Mouse (Mus musculus) embryonic facial prominence, embryonic 15.5 days (tissue): ENCODE measurements around the gene Dpy19l1. TPM values are rescaled to one million over a fixed set of nuclear protein-coding genes. Genes with fewer than 3 reads are reported as not detected.

Experiments used
- ATAC-seq: fragments of 200-750 bp; cut with Nextera tagmentation; 2 replicates; pipeline ENCODE4 v1.8.0; 2017; ENCODE audit warnings: low read depth, moderate TSS enrichment; ENCODE audit not compliant: insufficient number of reproducible peaks, low FRiP score, low TSS enrichment
- H3K27ac ChIP-seq: fragments of 300-500 bp; sonication (generic); replicated peaks from 2 replicates; pipeline ENCODE4 v1.5.1; 2015; ENCODE audit warnings: mild to moderate bottlenecking, inconsistent platforms
- H3K27me3 ChIP-seq: fragments of 300-500 bp; sonication (generic); 2 replicates; pipeline ENCODE4 v1.6.1; 2015; ENCODE audit warnings: inconsistent platforms
- H3K36me3 ChIP-seq: fragments of 300-500 bp; sonication (generic); 2 replicates; pipeline ENCODE4 v1.6.1; 2015; ENCODE audit warnings: mild to moderate bottlenecking, inconsistent platforms
- H3K4me1 ChIP-seq: fragments of 300-500 bp; sonication (generic); 2 replicates; pipeline ENCODE4 v1.6.1; 2015; ENCODE audit warnings: inconsistent platforms
- H3K4me2 ChIP-seq: fragments of 300-500 bp; sonication (generic); replicated peaks from 2 replicates; pipeline ENCODE4 v1.6.1; 2015; ENCODE audit warnings: mild to moderate bottlenecking, inconsistent platforms
- H3K4me3 ChIP-seq: fragments of 300-500 bp; sonication (generic); replicated peaks from 2 replicates; pipeline ENCODE4 v1.5.1; 2015; ENCODE audit warnings: mild to moderate bottlenecking, inconsistent platforms
- H3K9ac ChIP-seq: fragments of 300-500 bp; sonication (generic); 2 replicates; pipeline ENCODE4 v1.6.1; 2015; ENCODE audit warnings: inconsistent platforms
- H3K9me3 ChIP-seq: fragments of 300-500 bp; sonication (generic); replicated peaks from 2 replicates; pipeline ENCODE4 v1.6.1; 2016; ENCODE audit warnings: inconsistent platforms
- WGBS: fragments of 180-500 bp; shearing (Covaris S2); methylation state at CpG from one replicate; pipeline ENCODE4 v1.1.7; 2015; 5-methylcytosine and 5-hydroxymethylcytosine counted together
- polyA plus RNA-seq: library from polyadenylated mRNA; unstranded; fragments of >200 nt; fragmentation: Nextera tagmentation; extraction: Ambion mirVana; gene quantifications from 2 replicates; pipeline ENCODE4 v1.2.1, GENCODE M21; 2015

The Dpy19l1 gene
- polyA plus RNA-seq, 1 experiment from 2014 or later = 11.6 TPM

DNA sequence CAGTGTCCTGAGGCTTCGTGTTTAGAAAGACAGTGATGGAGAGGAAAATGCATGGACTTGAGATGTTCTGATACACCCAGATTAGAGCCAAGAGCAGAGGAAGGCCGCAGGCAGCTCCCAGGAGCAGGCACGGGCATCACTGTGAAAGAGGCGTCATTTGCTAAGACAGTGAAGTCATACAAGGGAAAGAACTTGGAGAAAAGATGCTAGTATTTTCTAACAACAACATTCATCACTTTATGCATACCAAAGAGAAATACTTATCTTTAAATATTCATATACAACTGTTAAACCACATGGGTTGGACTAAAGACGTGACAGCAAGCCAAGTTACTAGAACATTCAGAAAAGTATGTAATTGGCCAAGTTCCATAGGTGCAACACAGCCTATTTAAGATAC lies 35.8 kb downstream of the Dpy19l1 start:
- Histone ChIP-seq H3K4me1 (no peaks in the 10 kb centered on the region), H3K27me3 (no peaks in the 10 kb centered on the region), H3K27ac (no peak overlapping the region), H3K36me3 (no peaks in the 10 kb centered on the region), H3K9me3 (no peaks in the 10 kb centered on the region), H3K4me3 (no peak overlapping the region), H3K4me2 (no peak overlapping the region), H3K9ac (no peak overlapping the region)
- ATAC-seq = no peak
- 83% methylated on average over 5 of the region's 5 CpGs for WGBS

DNA sequence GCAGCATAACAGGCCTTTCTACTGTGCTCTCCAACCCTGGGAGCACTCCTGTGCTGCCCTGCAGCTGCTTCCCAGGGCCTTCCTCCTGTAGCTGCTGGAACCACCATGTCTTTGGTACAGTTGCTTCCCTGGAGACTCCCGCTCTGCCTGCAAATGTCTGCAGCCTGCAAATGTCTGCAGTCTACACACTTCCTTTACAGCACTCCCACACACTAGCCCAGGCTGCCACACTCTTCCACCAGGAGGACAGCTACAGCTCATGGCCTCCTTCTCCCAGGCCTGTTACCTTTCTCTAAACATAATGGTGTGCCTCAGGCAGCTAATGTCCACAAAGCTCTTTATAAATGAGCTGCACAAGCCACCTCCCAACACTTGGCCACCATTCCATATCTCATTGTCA lies 36.3 kb downstream of the Dpy19l1 start:
- Histone ChIP-seq H3K4me1 (no peaks in the 10 kb centered on the region), H3K9me3 (no peaks in the 10 kb centered on the region), H3K27me3 (no peaks in the 10 kb centered on the region), H3K4me3 (no peak overlapping the region), H3K9ac (no peak overlapping the region), H3K36me3 (no peaks in the 10 kb centered on the region), H3K27ac (no peak overlapping the region), H3K4me2 (no peak overlapping the region)
- 96% methylated on average over 1 of the region's 1 CpGs for WGBS
- ATAC-seq = no peak

DNA sequence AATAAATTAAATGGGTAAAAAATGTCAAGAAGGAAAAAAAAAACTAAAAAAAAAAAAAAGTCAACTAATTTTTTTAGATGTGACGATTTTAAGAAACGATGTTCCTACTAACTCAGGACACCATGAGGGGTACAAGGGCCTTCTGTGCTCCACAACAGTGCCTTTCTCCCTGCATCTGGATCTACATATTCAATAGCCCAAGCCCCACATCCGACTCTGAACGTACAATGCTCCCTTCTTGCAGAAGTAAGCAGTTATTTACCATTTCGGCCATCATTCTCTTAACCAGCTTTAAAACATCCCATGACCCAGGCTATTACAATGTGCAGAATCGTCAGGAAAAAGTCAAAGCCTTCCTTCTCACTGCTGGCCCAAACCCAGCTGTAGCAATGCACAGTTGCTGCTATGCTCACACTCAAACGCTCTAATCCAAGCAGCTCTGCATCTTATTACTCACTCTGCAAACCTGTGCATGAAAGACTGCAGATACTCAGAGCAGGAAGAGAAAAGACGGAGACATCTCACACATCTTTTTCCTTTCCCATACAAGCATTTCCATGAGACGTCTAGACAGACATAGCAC lies 41.5 kb downstream of the Dpy19l1 start:
- H3K27me3 ChIP-seq = no peaks in the 10 kb centered on the region
- no peak overlapping the region for H3K9ac ChIP-seq
- WGBS = 82% methylated on average over 9 of the region's 9 CpGs
- no peak overlapping the region for H3K4me3 ChIP-seq
- no peaks in the 10 kb centered on the region for H3K4me1 ChIP-seq
- H3K27ac ChIP-seq = no peak overlapping the region
- no peak overlapping the region for H3K4me2 ChIP-seq
- no peaks in the 10 kb centered on the region for H3K9me3 ChIP-seq
- no peak for ATAC-seq
- H3K36me3 ChIP-seq = no peaks in the 10 kb centered on the region

DNA sequence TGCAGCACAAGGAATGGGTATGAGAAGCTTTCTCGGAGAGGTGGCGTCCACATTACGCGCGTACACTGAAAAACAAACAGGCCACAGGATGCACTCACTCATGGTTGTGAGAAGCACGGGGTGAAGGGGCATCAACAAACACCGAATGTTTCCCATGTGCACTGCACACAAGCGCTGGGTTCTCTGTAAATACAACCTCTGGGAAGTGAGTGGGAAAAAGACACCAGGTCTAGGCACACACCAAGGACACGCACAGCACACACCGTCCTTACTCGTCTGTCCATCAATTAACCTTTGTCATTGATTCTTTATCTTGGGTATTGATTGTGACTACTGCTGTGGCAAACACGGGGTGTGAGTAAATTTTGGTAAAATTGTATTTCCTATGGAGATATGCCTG lies 49.1 kb downstream of the Dpy19l1 start:
- no peak for ATAC-seq

DNA sequence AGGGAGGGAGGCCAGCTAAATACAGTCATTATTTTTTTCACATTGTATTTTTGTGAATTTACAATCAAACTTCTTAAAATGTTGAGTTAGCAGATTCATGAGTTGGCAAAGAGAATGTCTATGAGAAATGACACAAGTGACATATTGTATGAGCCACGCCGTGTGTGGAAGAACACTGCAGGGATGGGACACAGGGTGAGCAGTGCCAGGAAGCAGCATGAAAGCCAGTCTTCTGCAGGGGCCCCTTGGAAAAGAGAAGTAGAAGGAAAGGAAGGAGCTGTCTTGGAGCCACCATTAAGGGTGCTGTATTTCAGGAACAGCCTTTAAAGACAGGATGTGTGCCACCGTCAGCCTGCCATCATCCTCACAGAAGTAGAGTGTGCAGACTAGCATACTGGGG lies 52.0 kb downstream of the Dpy19l1 start:
- Histone ChIP-seq H3K4me3 (no peak overlapping the region), H3K36me3 (no peaks in the 10 kb centered on the region), H3K4me2 (no peak overlapping the region), H3K27me3 (no peaks in the 10 kb centered on the region), H3K4me1 (no peaks in the 10 kb centered on the region), H3K27ac (no peak overlapping the region), H3K9ac (no peak overlapping the region), H3K9me3 (no peaks in the 10 kb centered on the region)
- 80% methylated on average over 3 of the region's 3 CpGs for WGBS
- ATAC-seq = no peak

More for the DNA sequence above, 49.1 kb downstream of the Dpy19l1 start:
- H3K4me1 ChIP-seq = no peaks in the 10 kb centered on the region
- H3K4me3 ChIP-seq = no peak overlapping the region
- WGBS = 90% methylated on average over 12 of the region's 12 CpGs
- H3K4me2 ChIP-seq = no peak overlapping the region
- H3K36me3 ChIP-seq = no peaks in the 10 kb centered on the region
- no peaks in the 10 kb centered on the region for H3K9me3 ChIP-seq
- H3K27me3 ChIP-seq = no peaks in the 10 kb centered on the region
- H3K9ac ChIP-seq = no peak overlapping the region
- no peak overlapping the region for H3K27ac ChIP-seq

DNA sequence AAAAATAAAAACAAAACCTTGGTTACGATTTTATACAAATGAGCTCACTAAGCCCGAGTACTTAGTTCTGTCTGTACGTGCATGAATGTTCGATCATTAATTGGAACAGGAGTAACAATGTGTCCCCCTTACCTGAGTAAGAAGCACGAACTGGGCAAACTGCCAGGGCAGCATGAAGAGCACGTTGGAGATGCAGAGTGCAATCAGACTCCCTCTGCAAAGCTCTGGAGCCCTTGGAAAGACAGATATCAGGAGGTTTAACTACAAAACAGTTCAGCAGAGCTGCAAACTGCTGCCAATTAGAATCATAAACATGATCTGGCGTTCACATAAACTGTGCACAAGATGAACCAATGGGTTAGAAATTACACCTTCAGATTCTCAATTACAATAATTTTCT lies 52.4 kb downstream of the Dpy19l1 start:
- H3K27ac ChIP-seq = no peak overlapping the region
- ATAC-seq = no peak
- no peaks in the 10 kb centered on the region for H3K4me1 ChIP-seq
- H3K9me3 ChIP-seq = no peaks in the 10 kb centered on the region
- no peak overlapping the region for H3K4me2 ChIP-seq
- H3K27me3 ChIP-seq = no peaks in the 10 kb centered on the region
- no peak overlapping the region for H3K9ac ChIP-seq
- no peaks in the 10 kb centered on the region for H3K36me3 ChIP-seq
- 59% methylated on average over 7 of the region's 7 CpGs for WGBS
- H3K4me3 ChIP-seq = no peak overlapping the region

DNA sequence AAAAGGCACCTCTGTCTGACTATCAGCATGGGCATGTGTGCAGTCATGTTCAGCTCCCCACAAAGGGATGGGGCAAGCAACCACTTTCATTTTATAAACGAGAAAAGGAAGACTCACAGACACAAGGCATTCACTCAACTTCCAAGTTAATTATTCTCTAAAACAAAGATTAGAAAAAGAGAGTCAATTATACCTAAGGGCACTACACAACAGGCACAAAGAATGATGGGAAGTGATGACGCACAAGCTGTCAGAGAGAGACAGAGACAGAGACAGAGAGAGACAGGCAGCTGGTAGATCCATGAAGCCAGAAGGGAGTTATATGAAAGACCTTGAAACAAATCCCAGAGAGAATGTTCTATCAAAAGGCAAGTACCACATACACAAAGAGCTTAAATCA lies 68.0 kb downstream of the Dpy19l1 start:
- ATAC-seq = no peak

DNA sequence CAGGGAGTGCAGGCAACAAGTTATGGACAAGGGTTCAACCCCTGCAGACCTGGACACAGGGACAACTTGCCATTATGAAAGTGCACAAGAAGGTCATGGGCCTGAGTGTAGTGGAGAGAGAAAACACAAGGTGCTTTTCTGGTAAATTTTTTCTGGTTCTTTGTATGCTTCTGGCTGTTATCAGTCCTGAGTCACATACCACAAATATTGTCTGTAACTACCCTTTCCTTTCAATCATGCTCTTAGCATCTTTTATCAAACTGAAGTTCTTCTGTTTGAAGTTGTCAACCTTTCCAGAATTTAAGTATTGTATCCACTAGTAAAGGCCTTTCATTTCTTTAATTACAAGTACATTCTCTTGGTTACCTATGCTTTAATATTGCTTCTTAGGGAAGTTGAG lies 73.2 kb downstream of the Dpy19l1 start:
- no peak overlapping the region for H3K4me3 ChIP-seq
- no peak overlapping the region for H3K4me2 ChIP-seq
- H3K27me3 ChIP-seq = no peaks in the 10 kb centered on the region
- ATAC-seq = no peak
- no peak overlapping the region for H3K27ac ChIP-seq
- H3K9me3 ChIP-seq = no peaks in the 10 kb centered on the region
- H3K4me1 ChIP-seq = no peaks in the 10 kb centered on the region
- no peak overlapping the region for H3K9ac ChIP-seq
- peaks cover 3% of the 10 kb centered on the region for H3K36me3 ChIP-seq

More for the DNA sequence above, 68.0 kb downstream of the Dpy19l1 start:
- Histone ChIP-seq H3K27me3 (no peaks in the 10 kb centered on the region), H3K9me3 (no peaks in the 10 kb centered on the region), H3K9ac (no peak overlapping the region), H3K4me2 (no peak overlapping the region), H3K36me3 (peaks cover 3% of the 10 kb centered on the region), H3K4me1 (no peaks in the 10 kb centered on the region), H3K27ac (no peak overlapping the region), H3K4me3 (no peak overlapping the region)
- 77% methylated on average over 2 of the region's 2 CpGs for WGBS

DNA sequence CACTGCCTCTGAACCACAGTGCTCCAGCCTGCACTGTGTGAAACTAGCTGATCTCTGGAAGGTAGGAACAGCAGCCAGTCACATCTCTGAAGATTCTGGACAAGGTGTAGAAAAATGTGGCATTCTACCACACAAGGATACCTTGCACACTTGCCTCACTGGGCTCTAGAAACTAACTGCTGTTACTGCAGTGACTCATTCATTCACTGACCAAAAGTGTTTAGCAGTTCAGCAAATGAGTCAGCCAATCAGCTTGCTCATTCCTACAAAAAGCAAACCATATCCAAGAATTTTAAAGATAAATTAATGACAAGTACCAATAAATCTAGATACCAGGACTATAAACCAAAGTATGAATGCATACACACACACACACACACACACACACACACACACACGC lies 77.3 kb downstream of the Dpy19l1 start:
- ATAC-seq = no peak
- Histone ChIP-seq H3K27ac (no peak overlapping the region), H3K9me3 (no peaks in the 10 kb centered on the region), H3K27me3 (no peaks in the 10 kb centered on the region), H3K4me2 (no peak overlapping the region), H3K4me3 (no peak overlapping the region), H3K9ac (no peak overlapping the region), H3K4me1 (no peaks in the 10 kb centered on the region), H3K36me3 (0 out of 2 replicates have a peak, but pooled peaks cover 5% of the 10 kb centered on the region)
- WGBS = 100% methylated on average over 1 of the region's 1 CpGs

DNA sequence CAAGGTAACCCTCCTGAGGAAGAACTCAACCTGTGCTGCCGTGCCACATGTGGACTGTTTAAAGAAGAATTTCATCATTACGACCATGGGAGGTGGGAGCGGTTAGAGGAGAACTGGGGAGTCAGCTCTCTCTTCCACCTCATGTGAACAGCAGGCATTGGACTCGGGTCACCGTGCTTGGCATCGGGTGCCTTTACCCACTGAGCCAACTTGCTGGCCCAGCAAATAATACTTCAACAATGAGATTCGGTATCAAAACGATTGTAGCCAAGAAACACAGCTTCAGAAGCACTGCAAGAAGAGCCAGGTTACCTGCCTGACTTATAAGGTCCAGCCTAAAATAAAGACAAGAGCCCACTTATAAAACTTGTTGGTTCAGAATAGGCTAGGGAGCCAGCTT lies 79.7 kb downstream of the Dpy19l1 start:
- no peak overlapping the region for H3K4me2 ChIP-seq
- H3K9me3 ChIP-seq = no peaks in the 10 kb centered on the region
- H3K36me3 ChIP-seq = peaks cover 11% of the 10 kb centered on the region
- 94% methylated on average over 8 of the region's 8 CpGs for WGBS
- no peak overlapping the region for H3K27ac ChIP-seq
- H3K4me3 ChIP-seq = no peak overlapping the region
- ATAC-seq = no peak
- H3K27me3 ChIP-seq = no peaks in the 10 kb centered on the region
- H3K9ac ChIP-seq = no peak overlapping the region
- no peaks in the 10 kb centered on the region for H3K4me1 ChIP-seq

DNA sequence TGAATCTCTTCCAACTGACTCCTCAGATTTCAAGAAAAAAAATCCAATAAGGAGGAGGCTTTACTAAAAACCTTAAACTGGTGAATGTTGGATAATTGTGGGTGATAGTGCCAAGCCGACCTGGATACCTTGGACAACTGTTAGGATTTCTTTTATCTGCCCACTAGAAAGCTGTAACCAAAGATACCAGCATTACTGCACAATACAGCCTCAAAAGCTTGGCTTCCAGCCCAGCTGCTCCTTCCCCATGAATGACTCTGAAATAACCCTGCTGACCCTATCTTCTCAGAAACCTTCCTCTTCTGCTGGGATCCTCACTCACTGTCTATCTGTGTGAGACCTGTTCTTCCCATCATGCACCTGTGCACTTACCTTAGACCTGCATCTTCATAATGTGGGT lies 81.1 kb downstream of the Dpy19l1 start:
- 79% methylated on average over 1 of the region's 1 CpGs for WGBS
- H3K9me3 ChIP-seq = no peaks in the 10 kb centered on the region
- ATAC-seq = no peak
- H3K27me3 ChIP-seq = no peaks in the 10 kb centered on the region
- H3K4me1 ChIP-seq = no peaks in the 10 kb centered on the region
- H3K4me2 ChIP-seq = no peak overlapping the region
- H3K27ac ChIP-seq = no peak overlapping the region
- peaks cover 14% of the 10 kb centered on the region for H3K36me3 ChIP-seq
- H3K4me3 ChIP-seq = no peak overlapping the region
- H3K9ac ChIP-seq = no peak overlapping the region

DNA sequence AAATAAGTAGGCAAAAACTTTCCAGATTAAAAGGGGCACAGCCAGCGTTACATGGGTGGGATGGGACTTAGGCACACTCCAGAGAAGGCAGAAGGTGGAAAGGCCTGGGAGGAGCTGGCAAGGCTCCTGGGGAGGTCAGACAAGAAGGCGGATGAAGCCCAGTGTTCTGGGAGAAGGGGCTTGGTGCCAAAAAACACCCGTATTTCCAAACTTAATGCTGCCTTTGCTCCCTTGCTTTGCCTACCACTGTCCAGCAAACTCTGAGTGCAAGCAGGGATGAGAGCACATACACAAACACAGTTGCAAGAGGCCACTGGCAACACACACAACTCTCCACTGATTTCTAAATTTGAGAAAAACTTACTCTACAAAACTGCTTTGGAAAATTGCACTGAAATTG lies 81.7 kb downstream of the Dpy19l1 start:
- Histone ChIP-seq H3K9me3 (no peaks in the 10 kb centered on the region), H3K27me3 (no peaks in the 10 kb centered on the region), H3K36me3 (peaks cover 17% of the 10 kb centered on the region), H3K4me2 (no peak overlapping the region), H3K4me3 (no peak overlapping the region), H3K4me1 (no peaks in the 10 kb centered on the region), H3K9ac (no peak overlapping the region), H3K27ac (no peak overlapping the region)
- 65% methylated on average over 3 of the region's 3 CpGs for WGBS
- ATAC-seq = no peak
